Mouse (Mus musculus): ENCODE measurements around the gene Hes1.

- TF ChIP-seq CTCF (IDR thresholded peaks at IDR 0.05) (no peak), EP300 (IDR thresholded peaks at IDR 0.05) (no peak; the same call in 1 of the 2 replicates)
Measured at GRCm38 (mm10) chr16:30064613-30065012, 429 bp downstream of the Hes1 start.
